Mouse (Mus musculus): ENCODE measurements at regions not wholly inside any gene's neighbourhood (a gene's known extent, or its start where the extent isn't known, plus 50 kb on each side); places are given as distances from the start of the nearest gene placed in this dataset.

GRCm38 (mm10) chr13:32613916-32614315, 169.8 kb downstream of the Mylk4 start:
- TF ChIP-seq GATA1 (IDR thresholded peaks at IDR 0.05; ENCODE audit: borderline replicate concordance, low read length) (no peak), FLI1 (IDR thresholded peaks at IDR 0.05; ENCODE audit: low read length) (no peak)
